Mouse (Mus musculus) adrenal gland, adult 8-10 months (tissue): ENCODE results near the gene Tlr12. TPM values are rescaled to one million over a fixed set of nuclear protein-coding genes. Genes with fewer than 3 reads are reported as not detected.
"Not testable (repeated sequence)": the region's sequence is repeated elsewhere in the genome, so short reads cannot be mapped to it uniquely, and the experiment has no call there.

Source experiments
- DNase-seq: peaks from one replicate; pipeline ENCODE4 v3.0.0; 2022
- total RNA-seq, 4 experiments: library from RNA; stranded (reverse); gene quantifications; 2 replicates each; pipeline ENCODE4 v1.2.4; 2022

Gene Tlr12
- total RNA-seq, 4 experiments from 2014 or later, result 0.63 to 3.3 (median 1.6) TPM

- DNase-seq, result no peak
These were observed 544 bp upstream of the Tlr12 start for GRCm38 (mm10) chr4:128618963-128619362.

GRCm38 (mm10) chr4:128617363-128618120 lies 877 bp downstream of the Tlr12 start:
- no peak for DNase-seq

- DNase-seq, result no peak
These were observed 2.7 kb downstream of the Tlr12 start for GRCm38 (mm10) chr4:128615761-128616160.

GRCm38 (mm10) chr4:128613326-128613725 lies 5.1 kb downstream of the Tlr12 start:
- DNase-seq, result no peak

- DNase-seq, result not testable (repeated sequence)
These were observed 6.7 kb downstream of the Tlr12 start for GRCm38 (mm10) chr4:128611726-128612125.

- DNase-seq, result no peak
These were observed 7.7 kb downstream of the Tlr12 start for GRCm38 (mm10) chr4:128610706-128611105.

- peak; percentile 98 for DNase-seq
These were observed 8.5 kb downstream of the Tlr12 start, which contains the start of gene Zscan20 for GRCm38 (mm10) chr4:128609925-128610402. Zscan20 (minus strand) TSS chr4:128610098.

- DNase-seq, result no peak
These were observed 9.0 kb downstream of the Tlr12 start for GRCm38 (mm10) chr4:128609276-128609924.

- no peak for DNase-seq
These were observed 10.8 kb downstream of the Tlr12 start for GRCm38 (mm10) chr4:128607661-128608060.

GRCm38 (mm10) chr4:128606586-128606985 lies 11.8 kb downstream of the Tlr12 start:
- no peak for DNase-seq

- DNase-seq, result no peak
These were observed 20.4 kb downstream of the Tlr12 start for GRCm38 (mm10) chr4:128597801-128598560.

- no peak for DNase-seq
These were observed 24.4 kb downstream of the Tlr12 start for GRCm38 (mm10) chr4:128594062-128594461.

- no peak for DNase-seq
These were observed 25.1 kb downstream of the Tlr12 start for GRCm38 (mm10) chr4:128593286-128593685.

- DNase-seq, result no peak
These were observed 39.2 kb downstream of the Tlr12 start for GRCm38 (mm10) chr4:128579182-128579581.

- DNase-seq, result no peak
These were observed 42.6 kb downstream of the Tlr12 start for GRCm38 (mm10) chr4:128575811-128576210.

Other genes starting within 250 kb of the Tlr12 start
- gene Zscan20, start 8.5 kb downstream of the Tlr12 start, total RNA-seq, result 10 to 100 TPM in 1 of 4 experiments, 1 to 10 TPM in 3; 5.5 to 13.4 (median 8.9) TPM
- 10 to 100 TPM; 73.1 to 83.0 (median 79.9) TPM for gene Phc2, start 36.1 kb upstream of the Tlr12 start, total RNA-seq
- gene A3galt2, start 136.7 kb upstream of the Tlr12 start, total RNA-seq, result under 1 TPM; 0.14 to 0.34 (median 0.15) TPM
- gene Zfp362, start 187.4 kb upstream of the Tlr12 start, total RNA-seq, result 10 to 100 TPM; 22.1 to 36.6 (median 27.9) TPM